Mouse (Mus musculus): ENCODE measurements around the gene Ifih1. TPM values are rescaled to one million over a fixed set of nuclear protein-coding genes. Genes with fewer than 3 reads are reported as not detected.

Ifih1 gene
- polyA plus RNA-seq, 1 experiment from 2014 or later = 1.8 TPM

GRCm38 (mm10) chr2:62623024-62623441, 23.0 kb downstream of the Ifih1 start:
- no peak overlapping the region for H3K9ac ChIP-seq (ENCODE audit: low read length)
- no peaks in the 10 kb centered on the region for H3K36me3 ChIP-seq (ENCODE audit: control insufficient read depth, insufficient read depth, low read length)
- no peak overlapping the region for H3K4me2 ChIP-seq (ENCODE audit: low read depth)
- H3K4me3 ChIP-seq (ENCODE audit: low read depth, low read length) = no peak overlapping the region
- no peaks in the 10 kb centered on the region for H3K27me3 ChIP-seq (ENCODE audit: control insufficient read depth, insufficient read depth, low read length)
- no peak for DNase-seq (ENCODE audit: low spot score)
- H3K27ac ChIP-seq (ENCODE audit: low read depth, low read length) = no peak overlapping the region
- H3K9me3 ChIP-seq (ENCODE audit: control insufficient read depth, low read length) = no peaks in the 10 kb centered on the region
- H3K4me1 ChIP-seq (ENCODE audit: control insufficient read depth, insufficient read depth, low read length) = no peaks in the 10 kb centered on the region
- 87% methylated on average over 8 of the region's 8 CpGs for WGBS
- no peak for ATAC-seq (ENCODE audit: insufficient read depth, low FRiP score, low TSS enrichment)

GRCm38 (mm10) chr2:62619679-62620078, 26.4 kb downstream of the Ifih1 start:
- Histone ChIP-seq H3K36me3 (ENCODE audit: control insufficient read depth, insufficient read depth, low read length) (no peaks in the 10 kb centered on the region), H3K4me3 (ENCODE audit: low read depth, low read length) (no peak overlapping the region), H3K9ac (ENCODE audit: low read length) (no peak overlapping the region), H3K27ac (ENCODE audit: low read depth, low read length) (no peak overlapping the region), H3K27me3 (ENCODE audit: control insufficient read depth, insufficient read depth, low read length) (no peaks in the 10 kb centered on the region), H3K4me2 (ENCODE audit: low read depth) (no peak overlapping the region), H3K4me1 (ENCODE audit: control insufficient read depth, insufficient read depth, low read length) (no peaks in the 10 kb centered on the region), H3K9me3 (ENCODE audit: control insufficient read depth, low read length) (no peaks in the 10 kb centered on the region)
- 58% methylated on average over 2 of the region's 2 CpGs for WGBS
- ATAC-seq (ENCODE audit: insufficient read depth, low FRiP score, low TSS enrichment) (no peak), DNase-seq (ENCODE audit: low spot score) (no peak)

GRCm38 (mm10) chr2:62618934-62619341, 27.1 kb downstream of the Ifih1 start:
- H3K4me1 ChIP-seq (ENCODE audit: control insufficient read depth, insufficient read depth, low read length) = no peaks in the 10 kb centered on the region
- H3K36me3 ChIP-seq (ENCODE audit: control insufficient read depth, insufficient read depth, low read length) = no peaks in the 10 kb centered on the region
- DNase-seq (ENCODE audit: low spot score) (no peak), ATAC-seq (ENCODE audit: insufficient read depth, low FRiP score, low TSS enrichment) (no peak)
- 89% methylated on average over 7 of the region's 7 CpGs for WGBS
- H3K27me3 ChIP-seq (ENCODE audit: control insufficient read depth, insufficient read depth, low read length) = no peaks in the 10 kb centered on the region
- no peak overlapping the region for H3K4me2 ChIP-seq (ENCODE audit: low read depth)
- no peak overlapping the region for H3K9ac ChIP-seq (ENCODE audit: low read length)
- H3K9me3 ChIP-seq (ENCODE audit: control insufficient read depth, low read length) = no peaks in the 10 kb centered on the region
- H3K4me3 ChIP-seq (ENCODE audit: low read depth, low read length) = no peak overlapping the region
- no peak overlapping the region for H3K27ac ChIP-seq (ENCODE audit: low read depth, low read length)

GRCm38 (mm10) chr2:62613133-62613532, 32.9 kb downstream of the Ifih1 start:
- no peak for ATAC-seq (ENCODE audit: insufficient read depth, low FRiP score, low TSS enrichment)

GRCm38 (mm10) chr2:62606205-62606604, 39.9 kb downstream of the Ifih1 start:
- Histone ChIP-seq H3K4me2 (ENCODE audit: low read depth) (no peak overlapping the region), H3K36me3 (ENCODE audit: control insufficient read depth, insufficient read depth, low read length) (no peaks in the 10 kb centered on the region), H3K27me3 (ENCODE audit: control insufficient read depth, insufficient read depth, low read length) (no peaks in the 10 kb centered on the region), H3K4me1 (ENCODE audit: control insufficient read depth, insufficient read depth, low read length) (no peaks in the 10 kb centered on the region), H3K9me3 (ENCODE audit: control insufficient read depth, low read length) (no peaks in the 10 kb centered on the region), H3K4me3 (ENCODE audit: low read depth, low read length) (no peak overlapping the region), H3K9ac (ENCODE audit: low read length) (no peak overlapping the region), H3K27ac (ENCODE audit: low read depth, low read length) (no peak overlapping the region)
- DNase-seq (ENCODE audit: low spot score) (no peak), ATAC-seq (ENCODE audit: insufficient read depth, low FRiP score, low TSS enrichment) (no peak)
- 86% methylated on average over 16 of the region's 16 CpGs for WGBS

More at GRCm38 (mm10) chr2:62613133-62613532, 32.9 kb downstream of the Ifih1 start:
- Histone ChIP-seq H3K36me3 (ENCODE audit: control insufficient read depth, insufficient read depth, low read length) (no peaks in the 10 kb centered on the region), H3K9me3 (ENCODE audit: control insufficient read depth, low read length) (no peaks in the 10 kb centered on the region), H3K4me3 (ENCODE audit: low read depth, low read length) (no peak overlapping the region), H3K9ac (ENCODE audit: low read length) (no peak overlapping the region), H3K4me2 (ENCODE audit: low read depth) (no peak overlapping the region), H3K4me1 (ENCODE audit: control insufficient read depth, insufficient read depth, low read length) (no peaks in the 10 kb centered on the region), H3K27me3 (ENCODE audit: control insufficient read depth, insufficient read depth, low read length) (no peaks in the 10 kb centered on the region), H3K27ac (ENCODE audit: low read depth, low read length) (no peak overlapping the region)
- WGBS = 93% methylated on average over 4 of the region's 4 CpGs
- DNase-seq (ENCODE audit: low spot score) = no peak

GRCm38 (mm10) chr2:62603530-62603929, 42.5 kb downstream of the Ifih1 start:
- no peaks in the 10 kb centered on the region for H3K27me3 ChIP-seq (ENCODE audit: control insufficient read depth, insufficient read depth, low read length)
- DNase-seq (ENCODE audit: low spot score) = no peak
- H3K27ac ChIP-seq (ENCODE audit: low read depth, low read length) = no peak overlapping the region
- H3K9me3 ChIP-seq (ENCODE audit: control insufficient read depth, low read length) = no peaks in the 10 kb centered on the region
- no peak overlapping the region for H3K9ac ChIP-seq (ENCODE audit: low read length)
- no peaks in the 10 kb centered on the region for H3K4me1 ChIP-seq (ENCODE audit: control insufficient read depth, insufficient read depth, low read length)
- no peaks in the 10 kb centered on the region for H3K36me3 ChIP-seq (ENCODE audit: control insufficient read depth, insufficient read depth, low read length)
- 92% methylated on average over 5 of the region's 5 CpGs for WGBS
- no peak overlapping the region for H3K4me3 ChIP-seq (ENCODE audit: low read depth, low read length)
- H3K4me2 ChIP-seq (ENCODE audit: low read depth) = no peak overlapping the region
- no peak for ATAC-seq (ENCODE audit: insufficient read depth, low FRiP score, low TSS enrichment)

- DNase-seq (ENCODE audit: low spot score) = no peak
- 86% methylated on average over 5 of the region's 5 CpGs for WGBS
- no peaks in the 10 kb centered on the region for H3K36me3 ChIP-seq (ENCODE audit: control insufficient read depth, insufficient read depth, low read length)
- no peaks in the 10 kb centered on the region for H3K27me3 ChIP-seq (ENCODE audit: control insufficient read depth, insufficient read depth, low read length)
- H3K27ac ChIP-seq (ENCODE audit: low read depth, low read length) = no peak overlapping the region
- no peak for ATAC-seq (ENCODE audit: insufficient read depth, low FRiP score, low TSS enrichment)
- no peak overlapping the region for H3K4me3 ChIP-seq (ENCODE audit: low read depth, low read length)
- no peaks in the 10 kb centered on the region for H3K9me3 ChIP-seq (ENCODE audit: control insufficient read depth, low read length)
- no peak overlapping the region for H3K4me2 ChIP-seq (ENCODE audit: low read depth)
- H3K4me1 ChIP-seq (ENCODE audit: control insufficient read depth, insufficient read depth, low read length) = no peaks in the 10 kb centered on the region
- H3K9ac ChIP-seq (ENCODE audit: low read length) = no peak overlapping the region
Measured at GRCm38 (mm10) chr2:62596586-62596985, 49.5 kb downstream of the Ifih1 start.

- Histone ChIP-seq H3K4me2 (ENCODE audit: low read depth) (no peak overlapping the region), H3K4me1 (ENCODE audit: control insufficient read depth, insufficient read depth, low read length) (no peaks in the 10 kb centered on the region), H3K4me3 (ENCODE audit: low read depth, low read length) (no peak overlapping the region), H3K9me3 (ENCODE audit: control insufficient read depth, low read length) (no peaks in the 10 kb centered on the region), H3K9ac (ENCODE audit: low read length) (no peak overlapping the region), H3K27me3 (ENCODE audit: control insufficient read depth, insufficient read depth, low read length) (no peaks in the 10 kb centered on the region), H3K27ac (ENCODE audit: low read depth, low read length) (no peak overlapping the region), H3K36me3 (ENCODE audit: control insufficient read depth, insufficient read depth, low read length) (no peaks in the 10 kb centered on the region)
- DNase-seq (ENCODE audit: low spot score) (no peak), ATAC-seq (ENCODE audit: insufficient read depth, low FRiP score, low TSS enrichment) (no peak)
- WGBS = 86% methylated on average over 2 of the region's 2 CpGs
Measured at GRCm38 (mm10) chr2:62594491-62594890, 51.6 kb downstream of the Ifih1 start.

GRCm38 (mm10) chr2:62591555-62591954, 54.5 kb downstream of the Ifih1 start:
- no peak overlapping the region for H3K27ac ChIP-seq (ENCODE audit: low read depth, low read length)
- H3K4me1 ChIP-seq (ENCODE audit: control insufficient read depth, insufficient read depth, low read length) = no peaks in the 10 kb centered on the region
- no peaks in the 10 kb centered on the region for H3K27me3 ChIP-seq (ENCODE audit: control insufficient read depth, insufficient read depth, low read length)
- WGBS = 83% methylated on average over 3 of the region's 3 CpGs
- ATAC-seq (ENCODE audit: insufficient read depth, low FRiP score, low TSS enrichment) (no peak), DNase-seq (ENCODE audit: low spot score) (no peak)
- H3K36me3 ChIP-seq (ENCODE audit: control insufficient read depth, insufficient read depth, low read length) = no peaks in the 10 kb centered on the region
- no peak overlapping the region for H3K4me3 ChIP-seq (ENCODE audit: low read depth, low read length)
- no peak overlapping the region for H3K4me2 ChIP-seq (ENCODE audit: low read depth)
- H3K9ac ChIP-seq (ENCODE audit: low read length) = no peak overlapping the region
- no peaks in the 10 kb centered on the region for H3K9me3 ChIP-seq (ENCODE audit: control insufficient read depth, low read length)
